Mouse (Mus musculus) midbrain, postnatal 0 days (tissue): ENCODE results near the gene Adam12. TPM values are rescaled to one million over a fixed set of nuclear protein-coding genes. Genes with fewer than 3 reads are reported as not detected.

Source experiments
- ATAC-seq: fragments of 200-750 bp; cut with Nextera tagmentation; 2 replicates; pipeline ENCODE4 v1.8.0; 2017; ENCODE audit warnings: moderate number of reproducible peaks, mild to moderate bottlenecking, moderate TSS enrichment, moderate library complexity; ENCODE audit not compliant: low FRiP score
- DNase-seq: peaks from one replicate; pipeline ENCODE4 v3.0.0-alpha.2; 2015; ENCODE audit warnings: low spot score
- H3K27ac ChIP-seq: fragments of 300-500 bp; sonication (generic); 2 replicates; pipeline ENCODE4 v1.5.1; 2014; ENCODE audit warnings: low read depth, mild to moderate bottlenecking, low read length, mixed read lengths
- H3K27me3 ChIP-seq: fragments of 300-500 bp; sonication (generic); 2 replicates; pipeline ENCODE4 v1.6.1; 2014; ENCODE audit warnings: low read length, control low read depth, mixed read lengths; ENCODE audit not compliant: insufficient read depth
- H3K36me3 ChIP-seq: fragments of 300-500 bp; sonication (generic); 2 replicates; pipeline ENCODE4 v1.6.1; 2014; ENCODE audit warnings: low read length, control low read depth, mixed read lengths; ENCODE audit not compliant: insufficient read depth
- H3K4me1 ChIP-seq: fragments of 300-500 bp; sonication (generic); 2 replicates; pipeline ENCODE4 v1.6.1; 2014; ENCODE audit warnings: mild to moderate bottlenecking, control low read depth, antibody characterized with exemption, low read length, mixed read lengths; ENCODE audit not compliant: insufficient read depth
- H3K4me2 ChIP-seq: fragments of 300-500 bp; sonication (generic); 2 replicates; pipeline ENCODE4 v1.6.1; 2014; ENCODE audit warnings: low read depth, mild to moderate bottlenecking, low read length, mixed read lengths; ENCODE audit not compliant: poor library complexity, severe bottlenecking
- H3K4me3 ChIP-seq: fragments of 300-500 bp; sonication (generic); 2 replicates; pipeline ENCODE4 v1.5.1; 2014; ENCODE audit warnings: low read depth, mild to moderate bottlenecking, low read length, moderate library complexity
- H3K9ac ChIP-seq: fragments of 300-500 bp; sonication (generic); replicated peaks from 2 replicates; pipeline ENCODE4 v1.6.1; 2014; ENCODE audit warnings: mild to moderate bottlenecking, low read length, moderate library complexity, mixed read lengths; ENCODE audit not compliant: poor library complexity, severe bottlenecking
- H3K9me3 ChIP-seq: fragments of 300-500 bp; sonication (generic); 2 replicates; pipeline ENCODE4 v1.6.1; 2016; ENCODE audit warnings: low read length, control low read depth
- CTCF ChIP-seq: IDR thresholded peaks from 2 replicates; pipeline ENCODE4 v1.5.1; 2016; ENCODE audit warnings: antibody characterized with exemption, mild to moderate bottlenecking
- WGBS: fragments of 180-500 bp; shearing (Covaris S2); extraction: QIAGEN DNeasy Blood & Tissue Kit; methylation state at CpG from one replicate; pipeline ENCODE4 v1.1.7; 2014; 5-methylcytosine and 5-hydroxymethylcytosine counted together
- polyA plus RNA-seq: library from polyadenylated mRNA; unstranded; fragments of >200 nt; fragmentation: Nextera tagmentation; extraction: Ambion mirVana; gene quantifications from 2 replicates; pipeline ENCODE4 v1.2.1, GENCODE M21; 2015
- total RNA-seq: library from RNA; depleted of rRNA; stranded (reverse); fragments of >200 nt; gene quantifications from 2 replicates; pipeline ENCODE4 v1.2.3, GENCODE M21; 2014

Adam12 gene
- total and polyA plus RNA-seq, 2 experiments from 2014 or later = 3.5 to 12.8 TPM

DNA sequence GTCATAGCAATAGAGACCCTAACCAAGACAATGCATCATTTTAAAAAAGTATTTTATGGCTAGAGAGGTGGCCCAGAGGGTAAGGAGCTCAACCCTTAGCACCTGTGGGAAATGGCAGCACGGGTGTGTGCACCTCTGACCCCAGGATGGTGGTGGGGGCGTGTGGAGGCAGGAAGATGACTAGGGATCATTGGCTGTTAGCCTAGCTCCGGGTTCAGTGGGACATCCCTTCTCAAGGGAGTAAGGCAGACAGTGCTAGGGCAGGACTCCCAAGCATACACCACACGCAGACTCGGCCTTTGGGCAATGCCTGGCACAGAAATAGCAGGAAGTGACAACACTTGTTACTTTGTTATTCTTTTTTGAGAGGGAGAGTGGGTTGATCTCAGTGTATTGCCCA is 359.2 kb downstream of the Adam12 start:
- DNase-seq = no peak
- Histone ChIP-seq H3K27ac (no peak overlapping the region), H3K4me3 (no peak overlapping the region), H3K9ac (no peak overlapping the region), H3K27me3 (no peaks in the 10 kb centered on the region), H3K9me3 (no peaks in the 10 kb centered on the region), H3K4me2 (no peak overlapping the region), H3K4me1 (no peaks in the 10 kb centered on the region), H3K36me3 (no peaks in the 10 kb centered on the region)
- no peak for ATAC-seq
- 83% methylated on average over 5 of the region's 5 CpGs for whole genome bisulfite sequencing
- no peak for TF ChIP-seq CTCF

- no peaks in the 10 kb centered on the region for H3K27me3 ChIP-seq
- no peak for TF ChIP-seq CTCF
- DNase-seq = no peak
Measured at GRCm38 (mm10) chr7:133870265-133870664, 361.7 kb downstream of the Adam12 start.

DNA sequence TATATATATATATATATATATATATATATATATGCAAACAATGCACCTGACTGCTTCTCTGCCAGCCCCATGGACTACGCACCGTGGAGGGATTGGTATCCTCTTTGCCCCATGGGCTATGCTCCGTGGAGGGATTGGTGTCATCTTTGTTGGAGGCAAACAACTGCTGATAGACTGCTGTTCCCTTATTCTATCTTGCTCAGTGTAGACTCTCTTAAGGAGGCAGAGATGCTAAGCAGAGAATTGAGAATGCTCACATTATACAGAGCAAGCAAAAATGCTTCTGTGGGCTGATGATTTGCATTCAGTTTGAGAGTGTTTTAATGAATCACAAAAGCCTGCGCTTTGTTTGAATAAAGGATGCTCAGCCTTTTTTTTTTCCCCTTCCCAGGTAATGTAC is 368.3 kb downstream of the Adam12 start:
- Histone ChIP-seq H3K4me1 (no peaks in the 10 kb centered on the region), H3K36me3 (no peaks in the 10 kb centered on the region), H3K27ac (no peak overlapping the region; the same call in 1 of the 2 replicates), H3K4me3 (no peak overlapping the region), H3K9ac (no peak overlapping the region), H3K4me2 (no peak overlapping the region), H3K9me3 (no peaks in the 10 kb centered on the region), H3K27me3 (no peaks in the 10 kb centered on the region)
- peak; percentile 12 for DNase-seq
- no peak for TF ChIP-seq CTCF
- no peak for ATAC-seq
- 72% methylated on average over 4 of the region's 4 CpGs for WGBS

More at GRCm38 (mm10) chr7:133870265-133870664, 361.7 kb downstream of the Adam12 start:
- Histone ChIP-seq H3K4me1 (no peaks in the 10 kb centered on the region), H3K9me3 (no peaks in the 10 kb centered on the region), H3K9ac (no peak overlapping the region), H3K36me3 (no peaks in the 10 kb centered on the region), H3K27ac (no peak overlapping the region), H3K4me2 (no peak overlapping the region), H3K4me3 (no peak overlapping the region)
- WGBS = 86% methylated on average over 4 of the region's 4 CpGs
- no peak for ATAC-seq

DNA sequence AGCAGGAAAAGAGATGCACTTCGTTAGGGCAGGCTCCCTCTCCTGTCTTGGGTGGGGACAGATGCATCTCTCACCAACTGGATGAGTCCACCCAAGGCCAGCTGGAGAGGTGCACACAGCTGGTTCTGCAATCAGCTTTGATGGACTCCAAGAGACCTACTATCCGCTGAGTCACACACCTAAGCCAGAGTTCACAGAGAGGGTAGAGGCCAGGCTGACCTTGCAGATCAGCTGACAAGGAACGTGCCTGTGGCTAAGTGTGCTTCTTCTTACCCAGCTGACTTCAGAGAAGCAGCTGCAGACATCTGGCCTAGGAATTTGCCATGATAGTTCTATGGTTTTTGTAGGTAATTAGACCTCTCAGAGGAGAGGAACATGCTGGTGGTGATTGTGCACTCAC is 368.8 kb downstream of the Adam12 start:
- no peak for ATAC-seq
- Histone ChIP-seq H3K4me2 (no peak overlapping the region), H3K9me3 (no peaks in the 10 kb centered on the region), H3K27me3 (no peaks in the 10 kb centered on the region), H3K27ac (no peak overlapping the region), H3K4me1 (no peaks in the 10 kb centered on the region), H3K36me3 (no peaks in the 10 kb centered on the region), H3K4me3 (no peak overlapping the region), H3K9ac (no peak overlapping the region)
- 82% methylated on average over 3 of the region's 3 CpGs for WGBS
- DNase-seq = no peak
- TF ChIP-seq CTCF = no peak

DNA sequence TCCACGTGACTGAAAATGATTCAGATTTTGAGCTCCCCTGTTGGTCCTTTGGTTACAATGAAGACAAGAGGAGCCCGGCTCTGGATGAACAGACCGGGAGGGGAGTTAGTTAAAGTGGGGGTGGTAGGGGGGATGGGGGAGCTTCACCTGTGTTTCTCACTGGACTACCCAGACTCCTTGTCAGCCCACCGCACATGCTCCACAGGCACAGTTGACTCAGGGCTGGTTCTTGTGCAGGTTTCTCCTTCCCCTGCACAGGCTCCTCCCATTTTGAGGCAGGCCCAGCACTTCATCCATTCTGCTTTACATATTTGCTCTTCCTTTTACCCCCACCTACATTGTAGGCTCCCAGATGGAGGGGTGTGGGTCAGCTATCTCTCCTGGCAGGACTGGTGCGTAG is 369.2 kb downstream of the Adam12 start:
- no peak overlapping the region for H3K27ac ChIP-seq
- H3K9ac ChIP-seq = no peak overlapping the region
- ATAC-seq (no peak), DNase-seq (no peak)
- no peaks in the 10 kb centered on the region for H3K36me3 ChIP-seq
- no peaks in the 10 kb centered on the region for H3K4me1 ChIP-seq
- no peaks in the 10 kb centered on the region for H3K9me3 ChIP-seq
- no peak overlapping the region for H3K4me2 ChIP-seq
- H3K4me3 ChIP-seq = no peak overlapping the region
- no peaks in the 10 kb centered on the region for H3K27me3 ChIP-seq
- TF ChIP-seq CTCF = no peak
- 92% methylated on average over 5 of the region's 5 CpGs for WGBS

DNA sequence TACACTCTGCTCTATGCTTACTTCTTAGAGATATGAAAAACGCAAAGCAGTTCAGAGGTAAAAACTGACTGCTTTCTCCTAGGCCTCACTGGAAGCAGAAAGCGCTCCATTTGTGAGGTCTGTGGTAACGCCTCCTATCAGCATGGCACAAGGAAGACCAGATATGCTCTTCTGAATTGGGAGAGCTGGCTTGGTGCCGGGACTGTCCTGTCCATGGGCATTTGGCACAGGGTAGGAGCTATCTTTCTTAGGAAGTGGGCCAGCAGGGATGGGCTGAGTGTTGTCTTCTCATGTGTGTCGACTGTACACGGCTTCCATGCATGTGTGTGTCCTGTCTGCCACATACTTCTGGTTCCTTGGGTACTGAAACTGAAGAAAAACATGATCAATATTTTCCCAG is 369.7 kb downstream of the Adam12 start:
- H3K36me3 ChIP-seq = no peaks in the 10 kb centered on the region
- DNase-seq = no peak
- H3K27ac ChIP-seq = no peak overlapping the region
- TF ChIP-seq CTCF = no peak
- 94% methylated on average over 6 of the region's 6 CpGs for WGBS
- ATAC-seq = no peak
- H3K9ac ChIP-seq = no peak overlapping the region
- no peaks in the 10 kb centered on the region for H3K9me3 ChIP-seq
- H3K4me2 ChIP-seq = no peak overlapping the region
- no peaks in the 10 kb centered on the region for H3K4me1 ChIP-seq
- no peak overlapping the region for H3K4me3 ChIP-seq
- no peaks in the 10 kb centered on the region for H3K27me3 ChIP-seq
